Mouse (Mus musculus) heart, embryonic 13.5 days (tissue): Measurements from ENCODE around the gene Gm20441. TPM values are rescaled to one million over a fixed set of nuclear protein-coding genes. Genes with fewer than 3 reads are reported as not detected.
"Not testable (repeated sequence)": the region's sequence is repeated elsewhere in the genome, so short reads cannot be mapped to it uniquely, and the experiment has no call there.

Source experiments
- ATAC-seq: fragments of 200-750 bp; cut with Nextera tagmentation; 2 replicates; pipeline ENCODE4 v1.8.0; 2017; ENCODE audit warnings: moderate TSS enrichment; ENCODE audit not compliant: insufficient number of reproducible peaks, low FRiP score, low TSS enrichment; ENCODE audit errors: extremely low read depth
- H3K27ac ChIP-seq: fragments of 300-500 bp; sonication (generic); replicated peaks from 2 replicates; pipeline ENCODE4 v1.5.1; 2015; ENCODE audit warnings: moderate library complexity, mild to moderate bottlenecking, inconsistent platforms
- H3K27me3 ChIP-seq: fragments of 300-500 bp; sonication (generic); replicated peaks from 2 replicates; pipeline ENCODE4 v1.6.1; 2015; ENCODE audit warnings: mild to moderate bottlenecking, inconsistent platforms
- H3K36me3 ChIP-seq: fragments of 300-500 bp; sonication (generic); 2 replicates; pipeline ENCODE4 v1.6.1; 2015; ENCODE audit warnings: mild to moderate bottlenecking, inconsistent platforms
- H3K4me1 ChIP-seq: fragments of 300-500 bp; sonication (generic); 2 replicates; pipeline ENCODE4 v1.6.1; 2015; ENCODE audit warnings: inconsistent platforms
- H3K4me2 ChIP-seq: fragments of 300-500 bp; sonication (generic); 2 replicates; pipeline ENCODE4 v1.6.1; 2015; ENCODE audit warnings: inconsistent platforms, mild to moderate bottlenecking, moderate library complexity
- H3K4me3 ChIP-seq: fragments of 300-500 bp; sonication (generic); 2 replicates; pipeline ENCODE4 v1.5.1; 2015; ENCODE audit warnings: moderate library complexity, mild to moderate bottlenecking, inconsistent platforms
- H3K9ac ChIP-seq: fragments of 300-500 bp; sonication (generic); 2 replicates; pipeline ENCODE4 v1.6.1; 2015; ENCODE audit warnings: inconsistent platforms, mild to moderate bottlenecking, moderate library complexity
- H3K9me3 ChIP-seq: fragments of 300-500 bp; sonication (generic); 2 replicates; pipeline ENCODE4 v1.6.1; 2016; ENCODE audit warnings: inconsistent platforms
- WGBS: fragments of 180-500 bp; shearing (Covaris S2); methylation state at CpG from one replicate; pipeline ENCODE4 v1.1.7; 2015; ENCODE audit warnings: mixed read lengths; 5-methylcytosine and 5-hydroxymethylcytosine counted together
- polyA plus RNA-seq: library from polyadenylated mRNA; unstranded; fragments of >200 nt; fragmentation: Nextera tagmentation; extraction: Ambion mirVana; gene quantifications from 2 replicates; pipeline ENCODE4 v1.2.1, GENCODE M21; 2015

The Gm20441 gene
- polyA plus RNA-seq, 1 experiment from 2014 or later: not detected

- ATAC-seq: no peak
- H3K4me3 ChIP-seq: no peak overlapping the region
- H3K9ac ChIP-seq: no peak overlapping the region
- H3K27me3 ChIP-seq: peaks cover 38% of the 10 kb centered on the region
- WGBS: 56% methylated on average over 2 of the region's 2 CpGs
- H3K4me1 ChIP-seq: peaks cover 14% of the 10 kb centered on the region
- peaks cover 3% of the 10 kb centered on the region; the same call in 1 of the 2 replicates for H3K9me3 ChIP-seq
- no peak overlapping the region for H3K4me2 ChIP-seq
- H3K27ac ChIP-seq: no peak overlapping the region
- no peaks in the 10 kb centered on the region for H3K36me3 ChIP-seq
These were observed 2.9 kb downstream of the Gm20441 start for GRCm38 (mm10) chr10:75777885-75778284.

GRCm38 (mm10) chr10:75776562-75776961, 4.2 kb downstream of the Gm20441 start:
- peaks cover 34% of the 10 kb centered on the region for H3K27me3 ChIP-seq
- ATAC-seq: no peak
- peaks cover 24% of the 10 kb centered on the region for H3K4me1 ChIP-seq
- H3K36me3 ChIP-seq: no peaks in the 10 kb centered on the region
- 75% methylated on average over 6 of the region's 6 CpGs for WGBS
- no peak overlapping the region for H3K4me3 ChIP-seq
- no peak overlapping the region for H3K9ac ChIP-seq
- H3K9me3 ChIP-seq: peaks cover 3% of the 10 kb centered on the region; the same call in 1 of the 2 replicates
- H3K27ac ChIP-seq: no peak overlapping the region
- no peak overlapping the region for H3K4me2 ChIP-seq

GRCm38 (mm10) chr10:75774587-75774986, 6.2 kb downstream of the Gm20441 start:
- 80% methylated on average over 9 of the region's 9 CpGs for WGBS
- Histone ChIP-seq H3K36me3 (no peaks in the 10 kb centered on the region), H3K27me3 (peaks cover 19% of the 10 kb centered on the region), H3K27ac (no peak overlapping the region), H3K4me1 (peaks cover 15% of the 10 kb centered on the region), H3K9ac (no peak overlapping the region), H3K4me3 (no peak overlapping the region), H3K4me2 (no peak overlapping the region), H3K9me3 (peaks cover 3% of the 10 kb centered on the region; the same call in 1 of the 2 replicates)
- no peak for ATAC-seq

- ATAC-seq: no peak
- Histone ChIP-seq H3K4me1 (peaks cover 15% of the 10 kb centered on the region), H3K27me3 (peaks cover 14% of the 10 kb centered on the region), H3K9ac (no peak overlapping the region), H3K4me3 (no peak overlapping the region), H3K4me2 (no peak overlapping the region), H3K9me3 (peaks cover 3% of the 10 kb centered on the region; the same call in 1 of the 2 replicates), H3K36me3 (no peaks in the 10 kb centered on the region), H3K27ac (no peak overlapping the region)
- 86% methylated on average over 5 of the region's 5 CpGs for WGBS
These were observed 6.7 kb downstream of the Gm20441 start for GRCm38 (mm10) chr10:75774102-75774501.

GRCm38 (mm10) chr10:75772795-75773664, 7.7 kb downstream of the Gm20441 start, which contains the start of gene Ddt:
TSS of gene Ddt (minus strand) at chr10:75773414.
- Histone ChIP-seq H3K4me3 (peak within 1 kb of the TSS; percentile 77), H3K36me3 (no peaks in the 10 kb centered on the region), H3K4me1 (peaks cover 15% of the 10 kb centered on the region), H3K27ac (no peak within 1 kb of the TSS), H3K9me3 (no peaks in the 10 kb centered on the region), H3K4me2 (peak within 1 kb of the TSS; percentile 100), H3K27me3 (peaks cover 6% of the 10 kb centered on the region), H3K9ac (peak within 1 kb of the TSS; percentile 85)
- WGBS: under 1% methylated on average over 45 of the region's 47 CpGs
- ATAC-seq: peak; percentile 92

GRCm38 (mm10) chr10:75767756-75768155, 13.0 kb downstream of the Gm20441 start:
- not testable (repeated sequence) for H3K36me3 ChIP-seq, H3K27ac ChIP-seq, H3K4me2 ChIP-seq, H3K9ac ChIP-seq, H3K27me3 ChIP-seq, ATAC-seq, H3K4me3 ChIP-seq, H3K9me3 ChIP-seq
- WGBS: 38% methylated on average over 5 of the region's 5 CpGs
- H3K4me1 ChIP-seq: peaks cover 20% of the 10 kb centered on the region

- H3K4me1 ChIP-seq: peaks cover 15% of the 10 kb centered on the region
- H3K9ac ChIP-seq: no peak overlapping the region
- ATAC-seq: no peak
- H3K9me3 ChIP-seq: no peaks in the 10 kb centered on the region
- peaks cover under 1% of the 10 kb centered on the region; the same call in 1 of the 2 replicates for H3K36me3 ChIP-seq
- H3K4me3 ChIP-seq: no peak overlapping the region
- no peaks in the 10 kb centered on the region; the same call in 1 of the 2 replicates for H3K27me3 ChIP-seq
- H3K4me2 ChIP-seq: no peak overlapping the region
- H3K27ac ChIP-seq: no peak overlapping the region
- WGBS: 81% methylated on average over 6 of the region's 6 CpGs
These were observed 13.9 kb downstream of the Gm20441 start for GRCm38 (mm10) chr10:75766856-75767255.

- Histone ChIP-seq H3K4me1 (peaks cover 15% of the 10 kb centered on the region), H3K4me2 (peak overlapping the region; percentile 95), H3K36me3 (peaks cover 20% of the 10 kb centered on the region), H3K27me3 (no peaks in the 10 kb centered on the region), H3K4me3 (peak overlapping the region; percentile 97), H3K27ac (peak overlapping the region; percentile 55), H3K9ac (peak overlapping the region; percentile 79), H3K9me3 (no peaks in the 10 kb centered on the region)
- under 1% methylated on average over 27 of the region's 27 CpGs for WGBS
- ATAC-seq: no peak
These were observed 16.0 kb downstream of the Gm20441 start for GRCm38 (mm10) chr10:75764519-75765473.

- H3K4me3 ChIP-seq: peak within 1 kb of the TSS; percentile 97
- peak within 1 kb of the TSS; percentile 95 for H3K4me2 ChIP-seq
- peak within 1 kb of the TSS; percentile 92 for H3K9ac ChIP-seq
- H3K9me3 ChIP-seq: no peaks in the 10 kb centered on the region
- peak within 1 kb of the TSS; percentile 72 for H3K27ac ChIP-seq
- H3K27me3 ChIP-seq: no peaks in the 10 kb centered on the region
- peaks cover 27% of the 10 kb centered on the region for H3K36me3 ChIP-seq
- under 1% methylated on average over 61 of the region's 61 CpGs for WGBS
- ATAC-seq: peak; percentile 97
- peaks cover 15% of the 10 kb centered on the region for H3K4me1 ChIP-seq
These were observed 16.9 kb downstream of the Gm20441 start, which contains the start of gene Cabin1 for GRCm38 (mm10) chr10:75763682-75764518. TSS of gene Cabin1 (minus strand) at chr10:75764341.

- H3K4me2 ChIP-seq: peak overlapping the region; percentile 95; the same call in 1 of the 2 replicates
- 67% methylated on average over 3 of the region's 3 CpGs for WGBS
- no peaks in the 10 kb centered on the region for H3K9me3 ChIP-seq
- peaks cover 38% of the 10 kb centered on the region for H3K36me3 ChIP-seq
- H3K4me3 ChIP-seq: no peak overlapping the region
- ATAC-seq: no peak
- no peak overlapping the region for H3K27ac ChIP-seq
- peak overlapping the region; percentile 44; the same call in 1 of the 2 replicates for H3K9ac ChIP-seq
- H3K27me3 ChIP-seq: no peaks in the 10 kb centered on the region
- H3K4me1 ChIP-seq: peaks cover 15% of the 10 kb centered on the region
These were observed 18.3 kb downstream of the Gm20441 start for GRCm38 (mm10) chr10:75762413-75762812.
